Mouse (Mus musculus): ENCODE measurements around the gene Kif5c. TPM values are rescaled to one million over a fixed set of nuclear protein-coding genes. Genes with fewer than 3 reads are reported as not detected.

Kif5c gene
- polyA plus RNA-seq, 1 experiment, result 8.6 TPM

- Histone ChIP-seq H3K4me1 (ENCODE audit: control insufficient read depth, insufficient read depth, low read length) (no peaks in the 10 kb centered on the region), H3K4me3 (ENCODE audit: insufficient read depth, low read length) (no peak overlapping the region), H3K27ac (ENCODE audit: insufficient read depth, low read length) (no peak overlapping the region)
- TF ChIP-seq POLR2A (IDR thresholded peaks at IDR 0.05; ENCODE audit: low read depth, low read length) (no peak), CTCF (IDR thresholded peaks at IDR 0.05; ENCODE audit: borderline replicate concordance, insufficient read depth, low read length) (no peak)
Observed at GRCm38 (mm10) chr2:49583311-49583710, 35.8 kb upstream of the Kif5c start.

- Histone ChIP-seq H3K4me1 (ENCODE audit: control insufficient read depth, insufficient read depth, low read length) (no peaks in the 10 kb centered on the region; the same call in 1 of the 2 replicates), H3K27ac (ENCODE audit: insufficient read depth, low read length) (no peak overlapping the region), H3K4me3 (ENCODE audit: insufficient read depth, low read length) (no peak overlapping the region)
- no peak for TF ChIP-seq POLR2A (IDR thresholded peaks at IDR 0.05; ENCODE audit: low read depth, low read length)
- TF ChIP-seq CTCF (IDR thresholded peaks at IDR 0.05; ENCODE audit: borderline replicate concordance, insufficient read depth, low read length), result no peak
Observed at GRCm38 (mm10) chr2:49590450-49590849, 28.6 kb upstream of the Kif5c start.

- Histone ChIP-seq H3K4me3 (ENCODE audit: insufficient read depth, low read length) (no peak overlapping the region), H3K27ac (ENCODE audit: insufficient read depth, low read length) (no peak overlapping the region), H3K4me1 (ENCODE audit: control insufficient read depth, insufficient read depth, low read length) (no peaks in the 10 kb centered on the region; the same call in 1 of the 2 replicates)
- TF ChIP-seq CTCF (IDR thresholded peaks at IDR 0.05; ENCODE audit: borderline replicate concordance, insufficient read depth, low read length) (no peak), POLR2A (IDR thresholded peaks at IDR 0.05; ENCODE audit: low read depth, low read length) (no peak)
Observed at GRCm38 (mm10) chr2:49592926-49593325, 26.2 kb upstream of the Kif5c start.

- Histone ChIP-seq H3K27ac (ENCODE audit: insufficient read depth, low read length) (no peak overlapping the region), H3K4me1 (ENCODE audit: control insufficient read depth, insufficient read depth, low read length) (no peaks in the 10 kb centered on the region; the same call in 1 of the 2 replicates), H3K4me3 (ENCODE audit: insufficient read depth, low read length) (no peak overlapping the region)
- TF ChIP-seq POLR2A (IDR thresholded peaks at IDR 0.05; ENCODE audit: low read depth, low read length) (no peak), CTCF (IDR thresholded peaks at IDR 0.05; ENCODE audit: borderline replicate concordance, insufficient read depth, low read length) (no peak)
Observed at GRCm38 (mm10) chr2:49594886-49595285, 24.2 kb upstream of the Kif5c start.

GRCm38 (mm10) chr2:49596318-49596717 is 22.8 kb upstream of the Kif5c start:
- TF ChIP-seq CTCF (IDR thresholded peaks at IDR 0.05; ENCODE audit: borderline replicate concordance, insufficient read depth, low read length) (no peak), POLR2A (IDR thresholded peaks at IDR 0.05; ENCODE audit: low read depth, low read length) (no peak)
- Histone ChIP-seq H3K27ac (ENCODE audit: insufficient read depth, low read length) (no peak overlapping the region), H3K4me1 (ENCODE audit: control insufficient read depth, insufficient read depth, low read length) (no peaks in the 10 kb centered on the region; the same call in 1 of the 2 replicates), H3K4me3 (ENCODE audit: insufficient read depth, low read length) (no peak overlapping the region)

- H3K27ac ChIP-seq (ENCODE audit: insufficient read depth, low read length), result no peak overlapping the region
- H3K4me1 ChIP-seq (ENCODE audit: control insufficient read depth, insufficient read depth, low read length), result no peaks in the 10 kb centered on the region
- no peak for TF ChIP-seq CTCF (IDR thresholded peaks at IDR 0.05; ENCODE audit: borderline replicate concordance, insufficient read depth, low read length)
- no peak for TF ChIP-seq POLR2A (IDR thresholded peaks at IDR 0.05; ENCODE audit: low read depth, low read length)
- H3K4me3 ChIP-seq (ENCODE audit: insufficient read depth, low read length), result no peak overlapping the region
Observed at GRCm38 (mm10) chr2:49600021-49600681, 18.9 kb upstream of the Kif5c start.

GRCm38 (mm10) chr2:49602791-49603349 is 16.2 kb upstream of the Kif5c start:
- H3K4me3 ChIP-seq (ENCODE audit: insufficient read depth, low read length), result no peak overlapping the region
- H3K4me1 ChIP-seq (ENCODE audit: control insufficient read depth, insufficient read depth, low read length), result no peaks in the 10 kb centered on the region
- TF ChIP-seq POLR2A (IDR thresholded peaks at IDR 0.05; ENCODE audit: low read depth, low read length), result no peak
- TF ChIP-seq CTCF (IDR thresholded peaks at IDR 0.05; ENCODE audit: borderline replicate concordance, insufficient read depth, low read length), result no peak
- no peak overlapping the region for H3K27ac ChIP-seq (ENCODE audit: insufficient read depth, low read length)

- H3K4me1 ChIP-seq (ENCODE audit: control insufficient read depth, insufficient read depth, low read length), result peaks cover 5% of the 10 kb centered on the region
- no peak overlapping the region for H3K27ac ChIP-seq (ENCODE audit: insufficient read depth, low read length)
- no peak overlapping the region for H3K4me3 ChIP-seq (ENCODE audit: insufficient read depth, low read length)
- TF ChIP-seq POLR2A (IDR thresholded peaks at IDR 0.05; ENCODE audit: low read depth, low read length), result no peak
- no peak for TF ChIP-seq CTCF (IDR thresholded peaks at IDR 0.05; ENCODE audit: borderline replicate concordance, insufficient read depth, low read length)
Observed at GRCm38 (mm10) chr2:49609611-49610010, 9.5 kb upstream of the Kif5c start.

GRCm38 (mm10) chr2:49616765-49617164 is 2.3 kb upstream of the Kif5c start:
- Histone ChIP-seq H3K4me3 (ENCODE audit: insufficient read depth, low read length) (no peak overlapping the region), H3K4me1 (ENCODE audit: control insufficient read depth, insufficient read depth, low read length) (peaks cover 3% of the 10 kb centered on the region; the same call in 1 of the 2 replicates), H3K27ac (ENCODE audit: insufficient read depth, low read length) (no peak overlapping the region)
- TF ChIP-seq POLR2A (IDR thresholded peaks at IDR 0.05; ENCODE audit: low read depth, low read length), result no peak
- no peak for TF ChIP-seq CTCF (IDR thresholded peaks at IDR 0.05; ENCODE audit: borderline replicate concordance, insufficient read depth, low read length)
